Mouse (Mus musculus): ENCODE data around the gene F3. TPM values are rescaled to one million over a fixed set of nuclear protein-coding genes. Genes with fewer than 3 reads are reported as not detected.

The F3 gene
- total RNA-seq, 2 experiments from 2014 or later, result 47.2 to 47.3 TPM

GRCm38 (mm10) chr3:121703880-121704243 lies 19.5 kb upstream of the F3 start:
- no peak for DNase-seq (ENCODE audit: low spot score in 2 of 2)

GRCm38 (mm10) chr3:121706087-121706486 lies 17.2 kb upstream of the F3 start:
- no peak for DNase-seq (ENCODE audit: low spot score in 2 of 2)

- no peak for DNase-seq (ENCODE audit: low spot score in 2 of 2)
Measured at GRCm38 (mm10) chr3:121707106-121707505, 16.2 kb upstream of the F3 start.

GRCm38 (mm10) chr3:121710894-121711531 lies 12.3 kb upstream of the F3 start:
- DNase-seq (ENCODE audit: low spot score in 2 of 2), result no peak

- no peak for DNase-seq (ENCODE audit: low spot score in 2 of 2)
Measured at GRCm38 (mm10) chr3:121712222-121712621, 11.1 kb upstream of the F3 start.

- no peak for DNase-seq (ENCODE audit: low spot score in 2 of 2)
Measured at GRCm38 (mm10) chr3:121713151-121713701, 10.1 kb upstream of the F3 start.

GRCm38 (mm10) chr3:121713816-121714215 lies 9.5 kb upstream of the F3 start:
- no peak for DNase-seq (ENCODE audit: low spot score in 2 of 2)

GRCm38 (mm10) chr3:121714461-121714860 lies 8.9 kb upstream of the F3 start:
- DNase-seq (ENCODE audit: low spot score in 2 of 2), result no peak

- DNase-seq (ENCODE audit: low spot score in 2 of 2), result no peak
Measured at GRCm38 (mm10) chr3:121715336-121715735, 8.0 kb upstream of the F3 start.

- DNase-seq (ENCODE audit: low spot score in 2 of 2), result peak in 1 of 2 experiments; percentile 73
Measured at GRCm38 (mm10) chr3:121715741-121716459, 7.4 kb upstream of the F3 start.

- no peak for DNase-seq (ENCODE audit: low spot score in 2 of 2)
Measured at GRCm38 (mm10) chr3:121716480-121716879, 6.9 kb upstream of the F3 start.

- no peak for DNase-seq (ENCODE audit: low spot score in 2 of 2)
Measured at GRCm38 (mm10) chr3:121718679-121719078, 4.7 kb upstream of the F3 start.

GRCm38 (mm10) chr3:121719701-121720100 lies 3.6 kb upstream of the F3 start:
- no peak for DNase-seq (ENCODE audit: low spot score in 2 of 2)

- no peak for DNase-seq (ENCODE audit: low spot score in 2 of 2)
Measured at GRCm38 (mm10) chr3:121720801-121721690, 2.3 kb upstream of the F3 start.

- no peak for DNase-seq (ENCODE audit: low spot score in 2 of 2)
Measured at GRCm38 (mm10) chr3:121721691-121722070, 1.7 kb upstream of the F3 start.

- DNase-seq (ENCODE audit: low spot score in 2 of 2), result no peak
Measured at GRCm38 (mm10) chr3:121723968-121724524, 709 bp downstream of the F3 start.

GRCm38 (mm10) chr3:121724553-121724952 lies 1.2 kb downstream of the F3 start:
- DNase-seq (ENCODE audit: low spot score in 2 of 2), result no peak

GRCm38 (mm10) chr3:121725651-121726050 lies 2.3 kb downstream of the F3 start:
- no peak for DNase-seq (ENCODE audit: low spot score in 2 of 2)

GRCm38 (mm10) chr3:121729678-121730077 lies 6.3 kb downstream of the F3 start:
- no peak for DNase-seq (ENCODE audit: low spot score in 2 of 2)

GRCm38 (mm10) chr3:121735542-121735941 lies 12.2 kb downstream of the F3 start:
- no peak for DNase-seq (ENCODE audit: low spot score in 2 of 2)

GRCm38 (mm10) chr3:121736025-121736744 lies 12.8 kb downstream of the F3 start:
- peak; percentile 79 to 87 for DNase-seq (ENCODE audit: low spot score in 2 of 2)
